Mouse (Mus musculus) kidney, adult 11 months (tissue): ENCODE results near the gene Rps18.

Experiments used
- DNase-seq: peaks from one replicate; pipeline ENCODE4 v3.0.0; 2022

Gene Rps18

GRCm38 (mm10) chr17:33902491-33902890, 53.3 kb downstream of the Rps18 start:
- DNase-seq, result no peak

DNA sequence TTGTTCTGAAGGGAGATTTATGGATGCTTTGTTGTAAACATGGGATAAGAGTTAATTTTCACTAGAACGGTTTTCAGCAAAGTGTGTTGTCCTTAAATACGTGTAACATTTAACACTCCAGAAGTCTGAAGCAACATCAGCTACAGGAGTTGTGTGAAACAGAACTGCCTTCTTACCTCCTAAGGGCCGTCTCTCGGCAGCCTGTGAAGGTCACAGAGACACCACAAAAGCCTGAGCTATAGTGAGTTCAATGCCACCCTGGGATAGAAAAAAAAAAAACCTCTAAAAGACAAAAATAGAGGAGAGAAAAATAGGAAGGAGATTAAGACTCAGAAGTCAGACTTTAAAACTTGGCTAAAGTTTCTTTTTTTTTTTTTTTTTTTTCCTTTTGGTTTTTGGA, 53.7 kb downstream of the Rps18 start:
- DNase-seq, result no peak
